Mouse (Mus musculus) left cerebral cortex, postnatal 4 days (tissue): ENCODE results near the gene Lamtor2. TPM values are rescaled to one million over a fixed set of nuclear protein-coding genes. Genes with fewer than 3 reads are reported as not detected.

Source experiments
- DNase-seq: peaks from one replicate; pipeline ENCODE4 v3.0.0-alpha.2; 2022
- intact Hi-C: fragments of 180-260 bp; cut with DNase I; formaldehyde crosslinking; loops from one replicate; pipeline ENCODE4 v1.15.1; 2025
- microRNA-seq: library from miRNA; unstranded; fragments of <30 nt; microRNA quantifications from one replicate; pipeline ENCODE4 v1.2.0, GENCODE M21; 2022
- total RNA-seq, 2 experiments: library from RNA; stranded (reverse); gene quantifications; 2 replicates each; pipeline ENCODE4 v1.2.3; 2021

Gene Lamtor2
- total RNA-seq, 2 experiments from 2014 or later: 106 to 120 TPM

DNA sequence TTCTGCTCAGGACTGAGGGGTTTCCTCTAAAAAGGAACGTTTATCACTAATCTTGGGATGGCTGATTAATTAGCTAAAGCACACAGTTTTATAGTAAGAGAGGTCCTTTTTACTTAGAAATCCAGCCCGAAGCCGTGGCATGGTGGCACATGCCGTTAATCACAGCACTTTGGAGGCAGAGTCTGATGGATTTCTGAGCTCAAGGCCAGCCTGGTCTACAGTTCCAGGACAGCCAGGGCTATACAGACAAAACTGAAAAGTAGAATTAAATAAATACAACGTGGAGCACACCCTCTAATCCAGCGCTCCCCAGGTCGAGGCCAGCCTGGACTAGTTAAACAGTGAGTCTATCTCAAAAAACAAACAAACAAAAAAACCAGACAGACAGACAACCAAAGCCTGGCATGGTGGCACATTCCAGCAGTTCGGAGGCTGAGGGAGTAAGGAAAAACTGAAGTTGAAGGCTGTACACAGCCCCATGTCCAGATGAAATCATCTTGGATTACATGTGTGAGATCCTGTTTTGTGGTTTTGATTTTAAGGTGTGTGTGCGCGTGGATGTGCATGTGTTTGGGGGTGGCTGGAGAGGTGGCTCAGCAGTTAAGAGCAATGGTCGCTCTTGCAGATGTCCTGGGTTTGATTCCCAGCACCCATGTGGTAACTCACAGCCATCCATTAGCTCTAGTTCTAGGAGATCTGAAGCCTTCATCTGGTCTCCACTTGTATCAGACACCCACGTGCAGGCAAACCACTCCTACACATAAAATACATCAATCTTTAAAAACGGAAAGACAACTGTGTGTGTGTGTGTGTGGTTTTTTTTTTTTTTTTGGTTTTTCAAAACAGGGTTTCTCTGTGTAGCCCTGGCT, 42.2 kb downstream of the Lamtor2 start:
- DNase-seq: no peak
- intact Hi-C loops: no loop called here

DNA sequence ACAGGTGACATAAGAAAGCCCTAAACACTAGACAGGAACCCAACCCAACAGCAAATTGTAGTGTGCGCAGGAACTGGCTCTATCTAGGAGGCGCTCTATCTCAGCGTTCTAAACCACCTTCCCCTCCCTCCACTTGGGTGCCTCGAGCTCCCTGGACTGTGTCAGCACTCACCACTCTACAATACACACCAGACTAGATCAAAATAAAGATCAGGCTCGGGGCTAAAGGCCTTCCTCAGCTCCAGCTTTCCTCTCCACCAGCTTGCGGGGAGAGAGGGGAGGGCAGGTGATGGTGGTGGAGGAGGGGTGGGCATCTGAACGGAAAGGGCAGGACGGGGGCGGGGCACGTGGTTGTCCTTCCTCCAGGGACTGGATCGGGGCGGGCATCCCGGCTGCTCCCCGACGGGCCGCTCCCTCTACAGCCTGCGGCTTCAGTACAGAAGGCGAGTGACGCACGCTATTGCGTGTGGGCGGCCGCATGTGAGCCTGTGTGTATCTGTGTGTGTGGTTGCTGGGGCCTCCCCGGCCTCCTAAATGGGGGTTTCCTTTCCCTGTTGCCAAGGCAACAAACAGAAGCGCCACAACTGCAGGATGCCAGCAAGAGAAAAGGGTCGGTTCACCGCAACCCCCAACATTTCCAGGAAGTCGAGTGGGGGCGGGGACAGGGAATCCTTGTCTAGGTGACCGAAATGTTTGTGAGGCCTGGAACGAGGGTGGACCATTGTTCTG, 43.0 kb downstream of the Lamtor2 start, which contains the start of gene Lmna:
Lmna (minus strand) TSS at position 265 of the 729 bp plus-strand sequence.
- DNase-seq: peak; percentile 95
- intact Hi-C loops: no loop called here

GRCm38 (mm10) chr3:88509250-88509649, 43.6 kb downstream of the Lamtor2 start:
- DNase-seq: no peak
- intact Hi-C loops: no loop called here

- DNase-seq: no peak
- intact Hi-C loops: no loop called here
Observed at GRCm38 (mm10) chr3:88505765-88506164, 47.1 kb downstream of the Lamtor2 start.

- no peak for DNase-seq
- intact Hi-C loops: no loop called here
Observed at GRCm38 (mm10) chr3:88505081-88505480, 47.8 kb downstream of the Lamtor2 start.

GRCm38 (mm10) chr3:88503881-88504746, 48.8 kb downstream of the Lamtor2 start:
- DNase-seq: no peak
- intact Hi-C loops: no loop called here

DNA sequence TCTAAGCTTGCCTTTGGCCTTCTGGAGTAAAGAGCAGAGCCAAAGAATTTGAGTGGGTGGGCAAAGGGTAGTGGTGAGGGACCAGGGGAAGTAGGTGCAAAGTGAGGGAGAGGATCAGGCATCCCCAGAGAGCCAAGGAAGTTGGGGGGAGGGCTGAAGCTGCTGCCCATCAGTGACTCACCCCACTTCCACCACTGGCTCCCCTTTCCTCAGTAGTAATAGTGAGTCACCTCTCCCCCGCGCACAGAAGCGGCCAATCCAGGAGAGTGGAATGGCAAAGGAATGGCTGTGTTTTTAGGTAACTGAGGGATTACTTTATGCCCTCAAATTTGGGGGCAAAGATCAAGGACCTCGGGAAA, 49.4 kb downstream of the Lamtor2 start:
- intact Hi-C loops: no loop called here
- no peak for DNase-seq

GRCm38 (mm10) chr3:88502641-88503504, 50.0 kb downstream of the Lamtor2 start:
- peak; percentile 78 for DNase-seq
- intact Hi-C loops: no loop called here

DNA sequence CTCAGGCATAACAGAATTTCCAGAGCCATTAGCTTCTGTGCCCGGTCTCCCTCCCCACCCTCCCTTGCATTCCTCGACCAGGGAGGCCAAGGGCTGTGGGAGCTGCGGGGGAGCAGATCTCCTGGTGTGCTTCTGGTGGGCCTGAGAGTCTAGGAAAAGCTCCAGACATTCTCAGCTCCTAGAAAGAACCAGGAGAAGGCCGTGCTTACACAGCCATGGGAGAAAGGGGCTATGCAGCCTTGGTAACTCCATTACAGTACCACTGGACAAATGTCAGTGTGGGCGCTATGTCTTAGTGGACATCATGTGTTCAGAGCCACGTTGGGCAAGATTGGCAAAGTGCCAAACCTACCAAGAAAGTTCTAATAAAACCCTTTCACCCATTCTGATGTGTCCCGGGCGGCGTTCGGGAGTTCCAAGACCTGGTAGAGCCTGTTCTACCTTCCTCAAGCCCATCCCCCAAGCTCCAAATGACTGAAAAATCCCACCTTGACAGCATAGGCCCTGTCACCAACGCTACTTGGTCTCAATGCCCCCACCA, 50.8 kb downstream of the Lamtor2 start:
- DNase-seq: no peak
- intact Hi-C loops: no loop called here

- intact Hi-C loops: no loop called here
- no peak for DNase-seq
Observed at GRCm38 (mm10) chr3:88501366-88502030, 51.4 kb downstream of the Lamtor2 start.

GRCm38 (mm10) chr3:88500655-88501365, 52.1 kb downstream of the Lamtor2 start:
- DNase-seq: no peak
- intact Hi-C loops: no loop called here

GRCm38 (mm10) chr3:88500087-88500486, 52.8 kb downstream of the Lamtor2 start:
- no peak for DNase-seq
- intact Hi-C loops: no loop called here

Small RNA genes within 50 kb of the gene (microRNA-seq; reads per million reads assigned to microRNA genes)
- not detected for gene Mir1905

Other genes with a start within 250 kb of the Lamtor2 start
- 10 to 100 TPM; 49.7 to 60.1 TPM for gene Glmp, start 228.1 kb downstream of the Lamtor2 start, total RNA-seq
- 1 to 10 TPM; 1.5 to 2.0 TPM for gene Tmem79, start 216.9 kb downstream of the Lamtor2 start, total RNA-seq
- gene Smg5, start 216.8 kb downstream of the Lamtor2 start, total RNA-seq: 10 to 100 TPM; 76.7 to 79.8 TPM
- gene Paqr6, start 188.5 kb downstream of the Lamtor2 start, total RNA-seq: 1 to 10 TPM; 1.9 to 2.1 TPM
- gene Bglap3, start 180.3 kb downstream of the Lamtor2 start, total RNA-seq: under 1 TPM in 1 of 2 experiments, not detected in 1; 0.36 TPM
- gene Bglap2, start 174.4 kb downstream of the Lamtor2 start, total RNA-seq: not detected
- not detected for gene Bglap, start 168.6 kb downstream of the Lamtor2 start, total RNA-seq
- 10 to 100 TPM; 15.7 to 16.0 TPM for gene Pmf1, start 142.7 kb downstream of the Lamtor2 start, total RNA-seq
- gene Slc25a44, start 127.9 kb downstream of the Lamtor2 start, total RNA-seq: 10 to 100 TPM; 43.7 to 47.7 TPM
- 10 to 100 TPM; 58.1 to 58.4 TPM for gene Sema4a, start 91.9 kb downstream of the Lamtor2 start, total RNA-seq
- gene Lmna, start 43.1 kb downstream of the Lamtor2 start, total RNA-seq: 10 to 100 TPM; 35.3 to 37.7 TPM
- gene Mex3a, start 20.7 kb downstream of the Lamtor2 start, total RNA-seq: 10 to 100 TPM; 80.5 to 87.8 TPM
- under 1 TPM in 1 of 2 experiments, not detected in 1; 0.83 TPM for gene Rab25, start 4.8 kb downstream of the Lamtor2 start, total RNA-seq
- 100 to 1,000 TPM in 1 of 2 experiments, 10 to 100 TPM in 1; 97.5 to 105 TPM for gene Ubqln4, start 684 bp upstream of the Lamtor2 start, total RNA-seq
- gene Ssr2, start 22.8 kb upstream of the Lamtor2 start, total RNA-seq: 100 to 1,000 TPM; 114 to 121 TPM
- 100 to 1,000 TPM; 129 to 134 TPM for gene Arhgef2, start 52.9 kb upstream of the Lamtor2 start, total RNA-seq
- gene Rxfp4, start 100.1 kb upstream of the Lamtor2 start, total RNA-seq: not detected
- gene Khdc4, start 132.7 kb upstream of the Lamtor2 start, total RNA-seq: 10 to 100 TPM; 76.3 to 78.3 TPM
- 10 to 100 TPM; 45.0 to 46.9 TPM for gene Rit1, start 163.8 kb upstream of the Lamtor2 start, total RNA-seq
- 100 to 1,000 TPM; 238 to 268 TPM for gene Syt11, start 222.1 kb upstream of the Lamtor2 start, total RNA-seq